Mouse (Mus musculus) midbrain, embryonic 15.5 days (tissue): ENCODE results near the gene Foxm1. TPM values are rescaled to one million over a fixed set of nuclear protein-coding genes. Genes with fewer than 3 reads are reported as not detected.

Experiments used
- ATAC-seq: fragments of 200-750 bp; cut with Nextera tagmentation; replicated peaks from 2 replicates; pipeline ENCODE4 v1.8.0; 2017; ENCODE audit warnings: moderate TSS enrichment
- H3K27ac ChIP-seq: fragments of 300-500 bp; sonication (generic); 2 replicates; pipeline ENCODE4 v1.5.1; 2015; ENCODE audit warnings: mild to moderate bottlenecking, inconsistent platforms
- H3K27me3 ChIP-seq: fragments of 300-500 bp; sonication (generic); replicated peaks from 2 replicates; pipeline ENCODE4 v1.6.1; 2015; ENCODE audit warnings: inconsistent platforms
- H3K36me3 ChIP-seq: fragments of 300-500 bp; sonication (generic); replicated peaks from 2 replicates; pipeline ENCODE4 v1.6.1; 2015; ENCODE audit warnings: inconsistent platforms
- H3K4me1 ChIP-seq: fragments of 300-500 bp; sonication (generic); 2 replicates; pipeline ENCODE4 v1.6.1; 2015; ENCODE audit warnings: inconsistent platforms
- H3K4me2 ChIP-seq: fragments of 300-500 bp; sonication (generic); 2 replicates; pipeline ENCODE4 v1.6.1; 2015; ENCODE audit warnings: inconsistent platforms, mild to moderate bottlenecking, moderate library complexity
- H3K4me3 ChIP-seq: fragments of 300-500 bp; sonication (generic); 2 replicates; pipeline ENCODE4 v1.5.1; 2015; ENCODE audit warnings: mild to moderate bottlenecking, inconsistent platforms
- H3K9ac ChIP-seq: fragments of 300-500 bp; sonication (generic); 2 replicates; pipeline ENCODE4 v1.6.1; 2015; ENCODE audit warnings: mild to moderate bottlenecking, inconsistent platforms
- H3K9me3 ChIP-seq: fragments of 300-500 bp; sonication (generic); 2 replicates; pipeline ENCODE4 v1.6.1; 2016; ENCODE audit warnings: inconsistent platforms
- WGBS: fragments of 180-500 bp; shearing (Covaris S2); methylation state at CpG from one replicate; pipeline ENCODE4 v1.1.7; 2015; ENCODE audit warnings: mixed read lengths; 5-methylcytosine and 5-hydroxymethylcytosine counted together
- polyA plus RNA-seq: library from polyadenylated mRNA; unstranded; fragments of >200 nt; fragmentation: Nextera tagmentation; extraction: Ambion mirVana; gene quantifications from 2 replicates; pipeline ENCODE4 v1.2.1, GENCODE M21; 2015

Gene Foxm1
- polyA plus RNA-seq, 1 experiment from 2014 or later = 5.7 TPM

DNA sequence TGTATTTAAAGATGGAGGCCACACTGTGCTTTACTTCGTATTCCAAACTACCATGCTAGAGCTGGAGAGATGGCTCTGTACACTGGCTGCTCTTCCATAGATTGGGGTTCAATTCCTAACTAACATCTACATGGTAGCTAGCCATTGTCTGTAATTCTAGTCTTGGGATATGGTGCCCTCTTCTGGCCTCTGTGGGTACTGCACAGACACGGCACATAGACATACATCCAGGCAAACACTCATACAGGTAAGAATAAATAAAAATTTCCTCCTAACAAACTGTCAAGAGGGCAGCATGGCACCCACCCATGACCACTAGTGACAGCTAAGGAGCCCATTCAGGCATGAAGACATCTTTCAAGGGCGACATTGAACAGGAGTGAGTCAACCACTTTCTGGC is 48.3 kb downstream of the Foxm1 start:
- H3K4me2 ChIP-seq = no peak overlapping the region
- H3K27me3 ChIP-seq = no peaks in the 10 kb centered on the region
- H3K4me3 ChIP-seq = no peak overlapping the region
- WGBS = 26% methylated on average over 3 of the region's 3 CpGs
- no peak overlapping the region for H3K9ac ChIP-seq
- H3K9me3 ChIP-seq = no peaks in the 10 kb centered on the region
- H3K36me3 ChIP-seq = peaks cover 35% of the 10 kb centered on the region
- H3K27ac ChIP-seq = no peak overlapping the region
- ATAC-seq = peak; percentile 62
- no peaks in the 10 kb centered on the region for H3K4me1 ChIP-seq

DNA sequence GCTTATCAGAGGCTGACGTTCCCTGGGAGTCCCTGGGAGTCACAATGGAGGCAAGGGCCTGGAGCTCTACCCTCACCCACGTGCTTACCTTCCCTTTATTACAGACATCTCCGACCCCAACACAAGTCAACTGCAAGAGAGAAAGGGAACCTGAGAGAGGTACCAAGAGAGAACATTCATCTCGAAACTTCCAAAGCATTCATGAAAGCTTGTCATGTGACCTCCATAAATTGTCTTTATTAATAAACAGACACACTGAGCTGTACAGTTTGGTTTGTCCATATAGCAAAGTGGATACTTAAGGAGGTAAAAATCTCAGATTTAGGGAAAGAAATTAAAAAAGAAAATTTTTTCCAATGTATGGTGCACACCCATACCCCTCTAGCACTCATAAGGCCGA is 53.4 kb downstream of the Foxm1 start:
- H3K27ac ChIP-seq = no peak overlapping the region
- H3K4me3 ChIP-seq = no peak overlapping the region
- ATAC-seq = no peak
- peaks cover 16% of the 10 kb centered on the region for H3K36me3 ChIP-seq
- H3K27me3 ChIP-seq = no peaks in the 10 kb centered on the region
- H3K4me1 ChIP-seq = no peaks in the 10 kb centered on the region
- 88% methylated on average over 5 of the region's 5 CpGs for WGBS
- no peak overlapping the region for H3K4me2 ChIP-seq
- H3K9ac ChIP-seq = no peak overlapping the region
- no peaks in the 10 kb centered on the region for H3K9me3 ChIP-seq

DNA sequence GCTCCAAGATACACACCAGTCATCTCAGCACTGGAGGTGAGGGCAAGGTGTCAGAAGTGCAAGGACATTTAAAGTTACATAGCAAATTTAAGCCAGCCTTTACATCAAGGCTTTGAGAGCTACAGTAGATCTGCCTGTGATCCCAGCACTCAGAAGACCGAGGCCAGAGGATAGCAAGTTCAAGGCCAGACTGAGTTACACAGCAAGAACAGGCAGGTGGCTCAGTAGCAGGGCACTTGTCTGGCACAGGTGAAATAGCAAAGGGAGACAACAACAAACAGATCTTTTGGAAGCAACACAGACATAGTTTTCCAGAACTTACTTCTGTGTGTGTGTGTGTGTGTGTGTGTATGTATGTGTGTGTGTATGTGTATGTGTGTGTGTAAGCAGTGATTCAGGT is 55.3 kb downstream of the Foxm1 start:
- Histone ChIP-seq H3K9me3 (no peaks in the 10 kb centered on the region), H3K4me2 (no peak overlapping the region), H3K27ac (no peak overlapping the region), H3K4me3 (no peak overlapping the region), H3K9ac (no peak overlapping the region), H3K27me3 (no peaks in the 10 kb centered on the region), H3K4me1 (no peaks in the 10 kb centered on the region), H3K36me3 (0 out of 2 replicates have a peak, but pooled peaks cover 3% of the 10 kb centered on the region)
- WGBS = 100% methylated on average over 1 of the region's 1 CpGs
- no peak for ATAC-seq

DNA sequence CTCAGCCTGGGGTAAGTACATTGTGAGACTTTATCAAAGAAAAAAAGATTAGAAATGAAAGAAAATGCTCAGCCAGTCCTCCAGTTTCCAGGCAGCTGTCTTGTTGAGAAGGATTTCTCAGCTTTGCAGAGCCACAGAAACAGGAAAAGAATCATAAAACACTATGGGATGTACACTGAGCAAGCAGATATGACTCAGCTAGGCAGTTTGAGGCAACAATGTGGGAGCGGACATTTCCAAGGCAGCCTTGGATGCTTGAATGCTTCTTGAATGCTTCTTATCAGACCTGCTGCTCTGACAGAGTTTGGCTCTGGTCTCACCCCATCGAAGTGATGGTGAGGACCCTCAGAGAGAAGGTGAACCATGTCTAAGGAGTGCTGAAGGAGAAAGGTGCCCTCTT is 58.3 kb downstream of the Foxm1 start:
- H3K27ac ChIP-seq = no peak overlapping the region
- H3K9ac ChIP-seq = no peak overlapping the region
- H3K4me2 ChIP-seq = no peak overlapping the region
- no peak for ATAC-seq
- H3K27me3 ChIP-seq = no peaks in the 10 kb centered on the region
- peaks cover 6% of the 10 kb centered on the region for H3K4me1 ChIP-seq
- H3K36me3 ChIP-seq = no peaks in the 10 kb centered on the region
- WGBS = 95% methylated on average over 2 of the region's 2 CpGs
- no peak overlapping the region for H3K4me3 ChIP-seq
- H3K9me3 ChIP-seq = no peaks in the 10 kb centered on the region

DNA sequence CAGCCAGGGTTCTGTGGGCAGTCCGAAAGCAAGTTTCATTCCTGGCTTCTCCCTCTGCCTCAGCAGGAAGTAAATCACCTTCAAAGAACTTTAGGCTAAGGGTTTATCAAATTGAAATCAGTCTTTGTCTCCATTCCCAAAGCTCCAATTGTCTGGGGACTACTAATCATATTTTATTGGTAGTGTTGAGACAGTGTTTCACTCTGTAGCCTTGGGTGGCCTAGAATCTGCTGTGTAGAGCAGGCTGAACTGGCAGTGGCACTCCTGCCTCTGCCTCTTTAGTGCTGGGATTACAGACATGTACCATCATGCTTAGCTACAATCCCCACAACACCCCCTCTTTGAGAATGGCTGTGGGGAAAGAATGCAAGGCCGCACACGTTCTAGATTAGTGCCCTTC is 58.7 kb downstream of the Foxm1 start:
- H3K9ac ChIP-seq = no peak overlapping the region
- no peak overlapping the region for H3K4me3 ChIP-seq
- 91% methylated on average over 3 of the region's 3 CpGs for WGBS
- no peak overlapping the region for H3K4me2 ChIP-seq
- H3K4me1 ChIP-seq = peaks cover 6% of the 10 kb centered on the region
- H3K36me3 ChIP-seq = no peaks in the 10 kb centered on the region
- no peaks in the 10 kb centered on the region for H3K27me3 ChIP-seq
- H3K27ac ChIP-seq = no peak overlapping the region
- H3K9me3 ChIP-seq = no peaks in the 10 kb centered on the region
- no peak for ATAC-seq

DNA sequence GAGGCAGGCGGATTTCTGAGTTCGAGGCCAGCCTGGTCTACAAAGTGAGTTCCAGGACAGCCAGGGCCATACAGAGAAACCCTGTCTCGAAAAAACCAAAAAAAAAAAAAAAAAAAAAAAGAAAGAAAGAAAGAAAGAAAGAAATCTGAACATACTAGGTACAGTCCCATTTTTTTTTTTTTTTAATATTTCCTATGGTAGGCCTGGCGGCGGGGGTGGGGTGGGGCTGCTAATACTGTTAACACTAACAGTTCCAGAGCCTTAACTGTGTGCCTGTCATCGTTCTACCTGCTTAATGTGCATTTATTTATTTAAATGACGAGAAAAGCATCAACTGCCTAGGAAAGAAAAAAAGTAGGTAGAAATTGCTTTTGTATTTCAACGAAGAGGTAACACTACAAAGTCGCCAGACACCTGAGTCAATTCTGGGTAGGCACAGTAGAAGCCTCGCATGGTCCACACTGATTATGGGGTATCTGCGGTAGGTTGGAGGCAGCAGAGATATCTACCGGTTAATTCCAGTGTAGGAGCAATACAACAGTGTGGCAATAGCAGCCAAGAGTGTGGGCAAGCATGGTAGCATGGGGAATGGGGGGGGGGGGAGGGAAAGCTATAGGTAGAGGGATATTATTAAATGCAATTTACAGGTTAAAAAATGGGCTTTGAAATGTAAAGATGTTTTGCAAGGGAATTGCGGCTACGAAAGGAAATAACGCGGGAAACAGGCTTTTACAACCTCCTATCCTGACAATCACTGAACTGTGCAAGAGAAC is 60.9 kb downstream of the Foxm1 start:
- WGBS = 45% methylated on average over 15 of the region's 16 CpGs
- H3K4me3 ChIP-seq = peak overlapping the region; percentile 65
- H3K27me3 ChIP-seq = no peaks in the 10 kb centered on the region
- H3K4me2 ChIP-seq = peak overlapping the region; percentile 62
- H3K36me3 ChIP-seq = peaks cover 3% of the 10 kb centered on the region
- H3K27ac ChIP-seq = peak overlapping the region; percentile 99
- peaks cover 6% of the 10 kb centered on the region for H3K4me1 ChIP-seq
- ATAC-seq = peak; percentile 66
- H3K9ac ChIP-seq = peak overlapping the region; percentile 78
- no peaks in the 10 kb centered on the region for H3K9me3 ChIP-seq

DNA sequence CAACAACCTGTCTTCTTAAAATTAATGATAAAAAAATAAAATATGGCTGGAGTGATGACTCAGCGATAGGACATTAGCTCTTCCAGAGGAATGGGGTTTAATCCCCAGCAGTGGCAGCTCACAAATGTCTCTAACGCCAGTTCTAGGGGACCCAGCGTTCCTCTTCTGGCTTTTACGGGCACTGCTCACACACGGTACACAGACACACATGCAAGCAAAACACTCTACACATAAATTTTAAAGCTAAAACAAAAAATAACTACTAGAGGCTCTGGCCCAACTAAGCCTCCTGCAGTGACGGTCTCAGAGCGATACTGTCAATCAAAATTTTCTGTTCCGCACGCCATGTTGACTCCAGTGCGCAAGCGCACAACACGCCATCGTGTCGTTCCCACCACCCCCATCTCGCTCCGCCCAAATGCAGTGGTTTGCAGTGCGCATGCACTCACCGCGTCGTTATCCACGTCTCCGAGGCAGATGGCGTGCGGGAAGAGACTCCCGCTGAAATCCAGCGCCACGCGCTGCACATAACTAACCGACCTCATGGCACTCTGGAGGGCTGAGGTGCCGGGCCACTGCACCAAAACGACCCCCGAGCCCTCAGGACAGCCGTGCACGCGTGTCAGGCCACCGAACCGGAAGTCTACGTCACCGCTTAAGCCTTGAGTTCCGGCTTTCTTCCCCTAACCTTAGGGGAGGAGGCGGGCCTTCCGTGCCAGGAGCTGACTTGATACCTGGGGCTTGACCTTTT is 61.7 kb downstream of the Foxm1 start, which contains the start of gene Itfg2:
Gene Itfg2, minus strand, starts transcription at position 663 of the 751 bp plus-strand sequence.
- Histone ChIP-seq H3K27ac (peak within 1 kb of the TSS; percentile 99), H3K4me1 (peaks cover 6% of the 10 kb centered on the region), H3K9me3 (no peaks in the 10 kb centered on the region), H3K4me2 (peak within 1 kb of the TSS; percentile 62), H3K27me3 (no peaks in the 10 kb centered on the region), H3K4me3 (peak within 1 kb of the TSS; percentile 65), H3K36me3 (peaks cover 11% of the 10 kb centered on the region), H3K9ac (peak within 1 kb of the TSS; percentile 78)
- under 1% methylated on average over 42 of the region's 42 CpGs for WGBS
- ATAC-seq = peak; percentile 96

DNA sequence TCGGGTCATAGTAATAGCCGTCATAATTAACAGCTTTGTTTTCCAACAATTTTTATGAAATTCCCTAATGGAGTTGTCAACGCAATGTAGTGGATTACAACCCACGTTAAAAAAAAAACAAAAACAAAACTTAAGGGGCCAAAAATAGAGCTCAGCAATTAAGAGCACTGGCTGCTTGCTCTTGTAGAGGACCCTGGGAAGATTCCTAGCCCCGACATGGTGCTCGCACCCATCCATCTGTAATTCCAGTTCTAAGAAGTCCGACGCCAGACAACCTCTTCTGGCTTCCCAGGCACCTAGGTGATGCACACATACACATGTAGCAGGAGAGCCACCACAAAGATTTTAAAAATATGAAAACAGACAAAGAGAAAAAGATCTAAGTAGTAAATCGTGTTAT is 62.3 kb downstream of the Foxm1 start:
- 18% methylated on average over 9 of the region's 9 CpGs for WGBS
- Histone ChIP-seq H3K4me3 (peak overlapping the region; percentile 65), H3K27me3 (no peaks in the 10 kb centered on the region), H3K4me2 (peak overlapping the region; percentile 62), H3K9me3 (no peaks in the 10 kb centered on the region), H3K27ac (peak overlapping the region; percentile 99), H3K4me1 (peaks cover 6% of the 10 kb centered on the region), H3K9ac (peak overlapping the region; percentile 78), H3K36me3 (peaks cover 15% of the 10 kb centered on the region)
- ATAC-seq = peak; percentile 15; the same call in 1 of the 2 replicates

Other genes starting within 250 kb of the Foxm1 start
- gene Tspan9, start 219.4 kb upstream of the Foxm1 start, polyA plus RNA-seq = 33.9 and 42.1 TPM in 2 replicates
- 0.65 and 0.91 TPM in 2 replicates for gene Tead4, start 62.1 kb upstream of the Foxm1 start, polyA plus RNA-seq
- 16.2 and 17.6 TPM in 2 replicates for gene Tulp3, start 7.1 kb upstream of the Foxm1 start, polyA plus RNA-seq
- gene Rhno1, start 56 bp upstream of the Foxm1 start, polyA plus RNA-seq = 86.1 and 89.4 TPM in 2 replicates
- 1.0 and 1.1 TPM in 2 replicates for gene Tex52, start 12.5 kb downstream of the Foxm1 start, polyA plus RNA-seq
- gene Gm44596, start 12.5 kb downstream of the Foxm1 start, polyA plus RNA-seq = not detected in 2 replicates
- gene Nrip2, start 36.3 kb downstream of the Foxm1 start, polyA plus RNA-seq = 11.2 and 12.9 TPM in 2 replicates
- gene Itfg2, start 62.0 kb downstream of the Foxm1 start, polyA plus RNA-seq = 50.7 and 51.4 TPM in 2 replicates
- 375 and 389 TPM in 2 replicates for gene Fkbp4, start 75.7 kb downstream of the Foxm1 start, polyA plus RNA-seq
- gene Pzp, start 163.8 kb downstream of the Foxm1 start, polyA plus RNA-seq = 0.26 TPM in 1 of 2 replicates, not detected in the other
- 1.7 and 2.2 TPM in 2 replicates for gene A2ml1, start 218.6 kb downstream of the Foxm1 start, polyA plus RNA-seq